Mouse (Mus musculus): Measurements from ENCODE around the gene Gm1113. TPM values are rescaled to one million over a fixed set of nuclear protein-coding genes. Genes with fewer than 3 reads are reported as not detected.
A peak's percentile ranks its signal among the peaks of the same experiment; 100 is the strongest.

Gene Gm1113
- polyA plus RNA-seq, 1 experiment from 2014 or later = not detected

DNA sequence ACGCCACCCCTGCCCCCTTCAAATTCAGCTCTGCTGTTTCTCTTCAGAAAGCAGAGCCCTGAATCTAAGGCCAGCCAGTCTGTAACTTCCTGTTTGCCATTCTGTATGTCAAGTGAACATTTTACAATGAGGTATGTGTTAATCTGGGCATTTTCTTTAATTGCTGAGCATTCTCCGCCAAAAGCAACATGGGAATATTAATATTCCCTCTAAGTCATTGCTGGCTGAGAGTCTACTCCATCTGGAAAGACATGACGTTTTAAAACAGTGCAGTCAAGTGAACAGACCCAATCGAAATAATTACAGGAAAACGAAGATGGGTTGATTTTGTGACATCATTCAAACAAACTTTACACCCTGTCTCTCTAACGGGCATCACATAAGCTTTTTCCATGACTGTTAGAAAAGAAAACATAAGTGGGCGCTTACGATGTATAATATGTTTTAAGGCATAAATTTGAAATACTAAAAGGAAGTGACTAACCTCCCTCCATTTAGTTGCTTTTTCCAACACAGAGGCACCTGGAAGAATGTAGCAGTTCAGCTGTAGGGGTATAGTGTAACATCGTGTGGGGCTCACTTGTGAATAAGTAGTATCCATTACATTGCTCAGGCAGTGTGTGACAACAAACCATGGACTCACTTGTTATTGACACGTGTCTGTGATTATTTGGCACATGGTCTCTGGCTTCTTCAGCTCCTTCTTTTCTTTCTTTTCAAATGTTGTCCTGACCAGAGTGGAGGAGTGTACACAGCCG, 26.8 kb downstream of the Gm1113 start:
- Histone ChIP-seq H3K4me3 (no peak overlapping the region), H3K36me3 (peaks cover 30% of the 10 kb centered on the region), H3K27ac (no peak overlapping the region), H3K9me3 (no peaks in the 10 kb centered on the region), H3K4me1 (peaks cover 9% of the 10 kb centered on the region; the same call in 1 of the 2 replicates), H3K27me3 (ENCODE audit: insufficient read depth, poor library complexity, severe bottlenecking) (no peaks in the 10 kb centered on the region)
- no peak for DNase-seq (ENCODE audit: low spot score)
- 85% methylated on average over 11 of the region's 11 CpGs for WGBS

DNA sequence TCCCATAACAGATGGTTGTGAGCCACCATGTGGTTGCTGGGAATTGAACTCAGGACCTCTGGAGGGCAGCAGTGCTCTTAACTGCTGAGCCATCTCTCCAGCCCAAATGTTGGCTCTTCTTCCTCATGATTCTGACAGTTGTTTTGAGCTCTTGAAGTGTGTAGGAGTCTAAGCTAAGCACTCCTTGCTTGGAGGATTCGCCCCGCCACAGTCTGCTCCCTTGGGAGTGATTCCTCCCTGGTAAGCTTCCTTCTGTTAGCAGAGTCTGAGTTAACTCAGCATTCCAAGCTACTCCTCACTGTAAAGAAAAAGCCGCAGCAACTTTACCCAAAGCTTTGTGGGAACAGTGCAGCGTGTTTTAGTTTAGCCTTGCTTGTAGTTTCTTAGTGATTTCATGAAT, 29.6 kb downstream of the Gm1113 start:
- Histone ChIP-seq H3K27me3 (ENCODE audit: insufficient read depth, poor library complexity, severe bottlenecking) (no peaks in the 10 kb centered on the region), H3K36me3 (peaks cover 50% of the 10 kb centered on the region), H3K27ac (no peak overlapping the region), H3K9me3 (no peaks in the 10 kb centered on the region), H3K4me3 (no peak overlapping the region), H3K4me1 (no peaks in the 10 kb centered on the region)
- DNase-seq (ENCODE audit: low spot score) = no peak
- WGBS = 83% methylated on average over 4 of the region's 4 CpGs

DNA sequence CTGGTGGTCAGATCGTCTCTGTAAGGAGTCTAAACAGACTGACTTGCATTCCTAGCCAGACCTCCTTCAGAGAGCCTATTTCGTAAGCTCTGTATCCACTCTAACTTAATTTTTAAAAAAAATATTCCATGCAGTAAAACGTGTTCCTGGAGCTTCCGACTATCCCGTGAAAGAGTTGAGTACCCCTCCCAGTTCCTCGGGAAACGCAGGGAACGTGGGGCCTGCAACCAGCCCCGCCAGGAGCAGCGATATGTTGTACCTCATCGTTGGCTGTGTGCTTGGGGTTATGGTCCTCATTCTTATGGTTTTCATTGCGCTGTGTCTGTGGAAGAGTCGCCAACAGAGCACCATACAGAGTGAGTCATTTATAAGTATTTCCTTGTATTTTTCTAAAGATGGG, 31.5 kb downstream of the Gm1113 start:
- no peak for DNase-seq (ENCODE audit: low spot score)
- WGBS = 83% methylated on average over 13 of the region's 13 CpGs
- peaks cover 51% of the 10 kb centered on the region for H3K36me3 ChIP-seq

DNA sequence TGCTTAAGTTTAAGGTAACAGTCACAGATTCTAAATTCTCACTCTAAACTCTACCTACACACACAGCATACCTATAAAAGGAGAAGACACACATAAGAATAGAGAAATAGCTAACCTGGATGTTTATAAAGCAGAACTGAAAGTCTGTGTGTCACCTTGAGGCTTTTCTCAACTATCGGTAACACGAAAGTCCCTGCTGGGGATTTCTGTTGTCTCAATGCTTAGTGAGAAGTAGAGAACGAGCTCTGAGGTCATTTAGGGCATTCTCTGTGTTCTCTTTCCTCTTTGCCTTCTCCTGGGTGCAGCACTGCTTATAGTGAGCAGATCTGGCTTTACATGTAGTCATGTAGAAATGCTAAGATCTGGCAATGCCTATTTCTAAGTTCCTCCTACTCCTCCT, 34.1 kb downstream of the Gm1113 start:
- Histone ChIP-seq H3K36me3 (peaks cover 48% of the 10 kb centered on the region), H3K4me3 (no peak overlapping the region), H3K27me3 (ENCODE audit: insufficient read depth, poor library complexity, severe bottlenecking) (no peaks in the 10 kb centered on the region), H3K9me3 (no peaks in the 10 kb centered on the region), H3K4me1 (0 out of 2 replicates have a peak, but pooled peaks cover 4% of the 10 kb centered on the region), H3K27ac (no peak overlapping the region)
- WGBS = 81% methylated on average over 3 of the region's 3 CpGs
- no peak for DNase-seq (ENCODE audit: low spot score)

More for the DNA sequence above, 31.5 kb downstream of the Gm1113 start:
- Histone ChIP-seq H3K27me3 (ENCODE audit: insufficient read depth, poor library complexity, severe bottlenecking) (no peaks in the 10 kb centered on the region), H3K27ac (no peak overlapping the region), H3K4me3 (no peak overlapping the region), H3K9me3 (no peaks in the 10 kb centered on the region), H3K4me1 (0 out of 2 replicates have a peak, but pooled peaks cover 4% of the 10 kb centered on the region)

DNA sequence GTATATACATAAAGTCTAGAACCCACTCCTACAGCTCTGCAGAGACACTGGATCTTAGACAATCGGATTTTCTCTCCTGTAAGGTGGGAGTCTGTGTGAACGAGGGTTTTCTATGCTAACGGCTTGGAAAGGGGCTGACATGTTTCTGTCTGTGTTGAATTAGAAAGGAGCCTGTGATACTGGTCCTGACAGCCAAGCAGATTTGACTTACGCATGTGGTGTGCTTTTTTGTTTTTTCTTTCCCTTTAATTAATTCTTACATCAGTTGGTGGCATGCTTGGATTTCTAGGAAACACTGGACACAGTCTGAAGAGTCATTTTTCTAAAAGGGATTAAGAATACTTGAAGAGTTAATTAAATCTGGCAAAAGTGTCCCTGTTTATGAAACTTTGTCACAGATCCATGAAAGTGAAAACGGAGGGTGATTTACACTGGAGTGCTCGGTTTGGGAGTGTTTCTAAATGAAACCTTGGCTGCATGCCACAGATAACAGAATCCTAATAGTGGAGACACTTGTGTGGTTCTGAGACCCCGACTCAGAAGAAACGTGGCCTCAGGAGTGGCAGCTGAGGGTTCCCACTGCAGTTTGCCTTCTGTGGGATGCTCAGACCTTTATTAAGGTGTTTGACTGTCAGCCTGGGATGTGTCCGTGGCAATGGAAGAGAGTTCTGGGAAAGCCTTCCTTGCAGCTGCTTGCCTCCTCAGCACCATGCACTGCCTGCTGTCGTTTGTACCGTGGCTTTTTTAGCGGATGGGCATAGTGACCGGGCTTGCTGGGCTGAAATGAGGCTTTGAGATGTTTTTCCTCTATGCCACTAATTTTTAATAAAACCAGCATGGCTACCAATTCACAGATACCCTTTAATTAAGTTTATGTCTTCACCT, 35.8 kb downstream of the Gm1113 start:
- Histone ChIP-seq H3K36me3 (peaks cover 43% of the 10 kb centered on the region), H3K4me3 (no peak overlapping the region)

DNA sequence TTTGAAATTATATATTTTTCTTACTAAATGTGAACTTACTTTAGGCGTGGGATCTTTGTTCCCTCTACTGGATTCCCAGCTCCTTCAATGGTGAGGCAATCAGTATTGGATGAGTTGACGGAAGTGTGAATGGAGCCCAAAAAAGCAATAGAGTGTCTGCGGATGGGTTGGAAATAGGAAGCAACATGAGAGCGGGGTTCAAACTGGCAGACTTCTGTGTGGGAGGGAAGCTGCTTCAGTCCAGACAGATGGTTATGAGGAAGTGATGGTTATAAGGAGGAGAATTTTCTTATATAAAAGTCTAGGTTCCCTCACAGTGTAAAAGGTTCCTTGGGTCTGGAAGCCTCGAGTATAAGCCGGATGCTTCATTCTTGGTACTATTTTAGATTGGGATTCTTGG, 38.6 kb downstream of the Gm1113 start:
- Histone ChIP-seq H3K36me3 (peaks cover 36% of the 10 kb centered on the region), H3K27ac (no peak overlapping the region), H3K9me3 (no peaks in the 10 kb centered on the region), H3K4me1 (0 out of 2 replicates have a peak, but pooled peaks cover 4% of the 10 kb centered on the region), H3K27me3 (ENCODE audit: insufficient read depth, poor library complexity, severe bottlenecking) (no peaks in the 10 kb centered on the region), H3K4me3 (no peak overlapping the region)
- 88% methylated on average over 6 of the region's 6 CpGs for WGBS
- DNase-seq (ENCODE audit: low spot score) = no peak

More for the DNA sequence above, 35.8 kb downstream of the Gm1113 start:
- DNase-seq (ENCODE audit: low spot score) = no peak
- no peaks in the 10 kb centered on the region for H3K9me3 ChIP-seq
- no peak overlapping the region for H3K27ac ChIP-seq
- 75% methylated on average over 13 of the region's 13 CpGs for WGBS
- no peaks in the 10 kb centered on the region for H3K27me3 ChIP-seq (ENCODE audit: insufficient read depth, poor library complexity, severe bottlenecking)
- H3K4me1 ChIP-seq = 0 out of 2 replicates have a peak, but pooled peaks cover 4% of the 10 kb centered on the region

DNA sequence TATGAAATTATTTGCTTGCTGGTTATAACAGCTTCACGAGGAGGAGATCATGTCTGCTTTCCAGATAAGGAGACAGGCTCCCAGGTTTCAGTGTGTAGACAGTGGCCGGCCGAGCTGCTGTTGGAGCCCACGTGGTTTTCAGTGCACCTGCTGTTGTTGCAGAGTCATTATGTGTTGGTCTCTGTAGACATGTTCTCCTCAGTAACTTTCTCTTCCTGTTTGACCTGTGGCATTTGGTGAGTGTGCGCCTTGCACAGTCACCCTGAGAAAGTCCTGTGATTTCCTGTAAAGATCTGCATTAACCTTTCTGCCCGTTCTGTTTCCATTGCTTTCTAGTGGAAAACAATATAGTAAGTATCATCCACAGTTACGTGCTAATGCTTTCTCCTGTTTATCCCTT, 42.7 kb downstream of the Gm1113 start:
- Histone ChIP-seq H3K9me3 (no peaks in the 10 kb centered on the region), H3K36me3 (peaks cover 51% of the 10 kb centered on the region), H3K27ac (no peak overlapping the region), H3K27me3 (ENCODE audit: insufficient read depth, poor library complexity, severe bottlenecking) (no peaks in the 10 kb centered on the region), H3K4me3 (no peak overlapping the region), H3K4me1 (no peaks in the 10 kb centered on the region)
- 87% methylated on average over 7 of the region's 7 CpGs for WGBS
- DNase-seq (ENCODE audit: low spot score) = no peak

DNA sequence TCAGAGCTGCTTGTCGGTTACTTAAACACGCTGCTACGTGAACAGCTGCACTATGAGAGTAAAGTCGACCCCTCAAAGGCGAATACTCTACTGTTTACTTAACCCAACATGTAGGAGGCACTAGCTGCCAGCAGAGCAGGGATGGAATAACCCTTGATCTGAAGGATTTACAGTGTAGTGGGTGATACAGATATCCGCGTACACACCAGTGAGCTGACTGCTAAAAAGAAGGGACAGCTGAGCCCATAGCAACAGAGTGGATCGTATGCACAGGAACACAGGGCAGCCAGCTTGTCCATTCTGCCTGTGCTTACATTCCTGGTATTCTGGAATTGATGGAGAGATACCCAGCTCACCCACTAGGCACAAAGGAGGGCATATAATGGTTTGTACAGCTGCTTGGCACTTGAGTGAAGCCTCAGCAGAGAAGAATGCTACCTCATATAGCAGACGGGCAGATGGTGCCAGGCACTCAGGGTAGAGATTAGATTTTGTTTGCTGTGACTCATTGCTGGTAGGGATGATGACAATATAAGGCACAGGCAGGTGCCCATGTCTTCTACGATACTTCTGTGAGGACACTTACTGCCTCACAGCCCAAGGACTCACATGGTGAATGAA, 43.9 kb downstream of the Gm1113 start:
- H3K4me1 ChIP-seq = no peaks in the 10 kb centered on the region
- no peaks in the 10 kb centered on the region for H3K9me3 ChIP-seq
- H3K36me3 ChIP-seq = peaks cover 54% of the 10 kb centered on the region
- no peak for DNase-seq (ENCODE audit: low spot score)
- no peak overlapping the region for H3K4me3 ChIP-seq
- H3K27me3 ChIP-seq (ENCODE audit: insufficient read depth, poor library complexity, severe bottlenecking) = no peaks in the 10 kb centered on the region
- H3K27ac ChIP-seq = no peak overlapping the region
- WGBS = 86% methylated on average over 10 of the region's 10 CpGs

DNA sequence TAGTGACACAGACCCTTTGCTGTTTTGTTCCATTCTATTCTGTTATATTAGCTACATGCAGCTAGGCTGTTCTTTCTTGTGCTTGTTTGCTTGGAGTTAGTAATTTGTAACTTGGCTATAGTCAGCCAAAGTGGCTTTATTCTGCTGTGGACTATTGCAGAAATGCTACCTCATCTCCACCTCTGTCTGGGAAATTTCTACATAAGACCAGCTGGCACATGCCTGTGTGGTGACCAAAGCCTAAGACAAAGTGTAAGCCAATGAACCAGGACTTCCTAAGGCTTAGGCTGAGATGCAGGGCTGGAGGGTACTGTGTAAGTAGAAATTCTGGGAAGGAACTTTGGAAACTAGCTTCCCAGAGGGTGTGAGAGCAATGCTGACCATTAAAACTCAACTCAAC, 49.2 kb downstream of the Gm1113 start:
- Histone ChIP-seq H3K9me3 (no peaks in the 10 kb centered on the region), H3K36me3 (peaks cover 36% of the 10 kb centered on the region), H3K27ac (no peak overlapping the region)

DNA sequence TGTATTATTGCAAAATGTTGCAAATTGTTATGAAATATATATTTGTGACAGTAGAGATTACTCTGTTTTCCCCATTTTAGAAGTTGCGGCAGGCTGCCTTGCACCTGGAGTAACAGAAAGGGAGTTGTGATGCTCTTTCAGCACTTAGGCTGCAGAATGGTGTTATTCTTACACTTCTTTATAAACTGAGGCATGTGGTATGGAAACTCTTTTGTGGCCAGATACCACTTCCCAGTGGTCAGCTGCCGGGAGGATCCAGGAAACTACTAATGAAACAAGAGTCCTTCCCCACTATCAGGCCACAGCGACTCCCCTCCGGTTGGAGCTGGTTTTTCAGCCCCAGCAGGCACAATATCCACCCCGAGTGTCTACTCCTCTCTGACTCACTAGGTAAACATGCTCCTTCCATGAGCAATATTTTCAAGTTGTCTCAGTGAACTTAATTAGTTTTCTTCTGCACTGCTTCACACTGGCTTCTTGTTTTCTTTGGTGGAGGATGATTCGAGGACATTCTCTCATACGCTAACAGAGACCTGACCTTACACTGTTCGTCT, 50.7 kb downstream of the Gm1113 start:
- peaks cover 43% of the 10 kb centered on the region for H3K36me3 ChIP-seq
- WGBS = 59% methylated on average over 8 of the region's 8 CpGs
- no peaks in the 10 kb centered on the region for H3K4me1 ChIP-seq
- H3K4me3 ChIP-seq = no peak overlapping the region
- no peaks in the 10 kb centered on the region for H3K9me3 ChIP-seq
- no peaks in the 10 kb centered on the region for H3K27me3 ChIP-seq (ENCODE audit: insufficient read depth, poor library complexity, severe bottlenecking)
- peak; percentile 83 for DNase-seq (ENCODE audit: low spot score)
- no peak overlapping the region for H3K27ac ChIP-seq

More for the DNA sequence above, 49.2 kb downstream of the Gm1113 start:
- Histone ChIP-seq H3K4me3 (no peak overlapping the region), H3K27me3 (ENCODE audit: insufficient read depth, poor library complexity, severe bottlenecking) (no peaks in the 10 kb centered on the region), H3K4me1 (no peaks in the 10 kb centered on the region)
- no peak for DNase-seq (ENCODE audit: low spot score)

DNA sequence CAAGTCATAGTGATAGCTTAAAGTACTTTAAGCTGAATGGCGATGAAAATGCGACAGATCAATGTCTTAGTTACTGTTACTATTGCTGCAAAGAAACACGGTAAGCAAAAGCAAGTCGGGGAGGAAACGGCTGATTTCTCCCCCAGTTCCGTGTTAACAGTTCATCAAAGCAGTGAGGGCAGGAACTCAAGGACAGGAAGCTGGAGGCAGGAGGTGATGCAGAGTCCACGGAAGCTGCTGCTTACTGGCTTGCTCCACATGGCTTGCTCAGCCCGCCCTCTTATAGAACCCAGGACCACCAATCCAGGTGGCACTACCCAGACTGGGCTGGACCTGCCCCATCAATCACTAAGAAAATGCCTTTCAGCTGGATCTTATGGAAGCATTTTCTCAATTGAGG, 58.5 kb downstream of the Gm1113 start:
- H3K27ac ChIP-seq = no peak overlapping the region
- no peak for DNase-seq (ENCODE audit: low spot score)
- H3K4me3 ChIP-seq = no peak overlapping the region
- H3K4me1 ChIP-seq = 0 out of 2 replicates have a peak, but pooled peaks cover 5% of the 10 kb centered on the region
- peaks cover 57% of the 10 kb centered on the region for H3K36me3 ChIP-seq
- no peaks in the 10 kb centered on the region for H3K9me3 ChIP-seq
- WGBS = 79% methylated on average over 8 of the region's 8 CpGs
- no peaks in the 10 kb centered on the region for H3K27me3 ChIP-seq (ENCODE audit: insufficient read depth, poor library complexity, severe bottlenecking)

Data from heart, embryonic 10.5 days (tissue).